Mouse (Mus musculus) kidney, postnatal 36 days (tissue): Measurements from ENCODE around the gene AF067063.
A peak's percentile ranks its signal among the peaks of the same experiment; 100 is the strongest.
"Not testable (repeated sequence)": the region's sequence is repeated elsewhere in the genome, so short reads cannot be mapped to it uniquely, and the experiment has no call there.

Source experiments
- DNase-seq, 2 experiments: peaks; one replicate each; pipeline ENCODE4 v3.0.0; 2021 to 2022; ENCODE audit warnings: mixed read lengths in 2 of 2

Gene AF067063

GRCm38 (mm10) chr13:119830116-119830515 is at the start of gene AF067063:
Gene AF067063 (minus strand): TSS chr13:119830216.
- not testable (repeated sequence) for DNase-seq

- DNase-seq, result not testable (repeated sequence)
These were observed 34.5 kb upstream of the AF067063 start for GRCm38 (mm10) chr13:119864395-119864999.

- not testable (repeated sequence) for DNase-seq
These were observed 32.4 kb upstream of the AF067063 start for GRCm38 (mm10) chr13:119862399-119862798.

GRCm38 (mm10) chr13:119839982-119840381 is 10.0 kb upstream of the AF067063 start:
- peak in 1 of 2 experiments; percentile 6 for DNase-seq

- DNase-seq, result peak in 1 of 2 experiments; percentile 50
These were observed 7.8 kb upstream of the AF067063 start for GRCm38 (mm10) chr13:119837719-119838337.

GRCm38 (mm10) chr13:119836324-119836811 is 6.4 kb upstream of the AF067063 start:
- peak; percentile 18 to 27 for DNase-seq

- peak; percentile 33 to 60 for DNase-seq
These were observed 5.5 kb upstream of the AF067063 start, which contains the start of gene D13Ertd608e for GRCm38 (mm10) chr13:119835320-119836056. Gene D13Ertd608e (plus strand): TSS chr13:119836006.

- no peak for DNase-seq
These were observed 12.3 kb downstream of the AF067063 start for GRCm38 (mm10) chr13:119817579-119818206.

GRCm38 (mm10) chr13:119816798-119817197 is 13.2 kb downstream of the AF067063 start:
- no peak for DNase-seq

GRCm38 (mm10) chr13:119810031-119810430 is 20.0 kb downstream of the AF067063 start:
- DNase-seq, result no peak

GRCm38 (mm10) chr13:119808937-119809336 is 21.1 kb downstream of the AF067063 start:
- DNase-seq, result no peak

- DNase-seq, result no peak
These were observed 32.4 kb downstream of the AF067063 start for GRCm38 (mm10) chr13:119797656-119798055.

- DNase-seq, result no peak
These were observed 37.1 kb downstream of the AF067063 start for GRCm38 (mm10) chr13:119792791-119793404.

- DNase-seq, result peak; percentile 19 to 21
These were observed 38.4 kb downstream of the AF067063 start for GRCm38 (mm10) chr13:119791580-119792135.

GRCm38 (mm10) chr13:119790761-119791579 is 39.0 kb downstream of the AF067063 start, which contains the start of gene Zfp131:
Gene Zfp131 (minus strand): TSS chr13:119790889.
- peak; percentile 97 to 98 for DNase-seq

- peak; percentile 43 to 75 for DNase-seq
These were observed 39.9 kb downstream of the AF067063 start for GRCm38 (mm10) chr13:119789851-119790717.

- DNase-seq, result no peak
These were observed 46.4 kb downstream of the AF067063 start for GRCm38 (mm10) chr13:119783581-119783980.
